Mouse (Mus musculus) forebrain, embryonic 15.5 days (tissue): ENCODE data around the gene Cyp2s1. TPM values are rescaled to one million over a fixed set of nuclear protein-coding genes. Genes with fewer than 3 reads are reported as not detected.

ENCODE experiments used
- ATAC-seq: fragments of 200-750 bp; cut with Nextera tagmentation; replicated peaks from 2 replicates; pipeline ENCODE4 v1.8.0; 2017; ENCODE audit warnings: mild to moderate bottlenecking, moderate TSS enrichment, moderate library complexity
- H3K27ac ChIP-seq: fragments of 300-500 bp; sonication (generic); replicated peaks from 2 replicates; pipeline ENCODE4 v1.5.1; 2015; ENCODE audit warnings: mild to moderate bottlenecking, inconsistent platforms
- H3K27me3 ChIP-seq: fragments of 300-500 bp; sonication (generic); 2 replicates; pipeline ENCODE4 v1.6.1; 2015; ENCODE audit warnings: inconsistent platforms
- H3K36me3 ChIP-seq: fragments of 300-500 bp; sonication (generic); 2 replicates; pipeline ENCODE4 v1.6.1; 2015; ENCODE audit warnings: mild to moderate bottlenecking, inconsistent platforms
- H3K4me1 ChIP-seq: fragments of 300-500 bp; sonication (generic); 2 replicates; pipeline ENCODE4 v1.6.1; 2015; ENCODE audit warnings: inconsistent platforms
- H3K4me2 ChIP-seq: fragments of 300-500 bp; sonication (generic); replicated peaks from 2 replicates; pipeline ENCODE4 v1.6.1; 2015; ENCODE audit warnings: mild to moderate bottlenecking, inconsistent platforms
- H3K4me3 ChIP-seq: fragments of 300-500 bp; sonication (generic); 2 replicates; pipeline ENCODE4 v1.5.1; 2015; ENCODE audit warnings: mild to moderate bottlenecking, inconsistent platforms
- H3K9ac ChIP-seq: fragments of 300-500 bp; sonication (generic); replicated peaks from 2 replicates; pipeline ENCODE4 v1.6.1; 2015; ENCODE audit warnings: mild to moderate bottlenecking, inconsistent platforms
- H3K9me3 ChIP-seq: fragments of 300-500 bp; sonication (generic); 2 replicates; pipeline ENCODE4 v1.6.1; 2016; ENCODE audit warnings: inconsistent platforms
- WGBS: fragments of 180-500 bp; shearing (Covaris S2); methylation state at CpG from one replicate; pipeline ENCODE4 v1.1.7; 2015; ENCODE audit warnings: mixed read lengths; 5-methylcytosine and 5-hydroxymethylcytosine counted together
- polyA plus RNA-seq: library from polyadenylated mRNA; unstranded; fragments of >200 nt; fragmentation: Nextera tagmentation; extraction: Ambion mirVana; gene quantifications from 2 replicates; pipeline ENCODE4 v1.2.1, GENCODE M21; 2015

Gene Cyp2s1
- polyA plus RNA-seq, 1 experiment from 2014 or later: 1.1 TPM

DNA sequence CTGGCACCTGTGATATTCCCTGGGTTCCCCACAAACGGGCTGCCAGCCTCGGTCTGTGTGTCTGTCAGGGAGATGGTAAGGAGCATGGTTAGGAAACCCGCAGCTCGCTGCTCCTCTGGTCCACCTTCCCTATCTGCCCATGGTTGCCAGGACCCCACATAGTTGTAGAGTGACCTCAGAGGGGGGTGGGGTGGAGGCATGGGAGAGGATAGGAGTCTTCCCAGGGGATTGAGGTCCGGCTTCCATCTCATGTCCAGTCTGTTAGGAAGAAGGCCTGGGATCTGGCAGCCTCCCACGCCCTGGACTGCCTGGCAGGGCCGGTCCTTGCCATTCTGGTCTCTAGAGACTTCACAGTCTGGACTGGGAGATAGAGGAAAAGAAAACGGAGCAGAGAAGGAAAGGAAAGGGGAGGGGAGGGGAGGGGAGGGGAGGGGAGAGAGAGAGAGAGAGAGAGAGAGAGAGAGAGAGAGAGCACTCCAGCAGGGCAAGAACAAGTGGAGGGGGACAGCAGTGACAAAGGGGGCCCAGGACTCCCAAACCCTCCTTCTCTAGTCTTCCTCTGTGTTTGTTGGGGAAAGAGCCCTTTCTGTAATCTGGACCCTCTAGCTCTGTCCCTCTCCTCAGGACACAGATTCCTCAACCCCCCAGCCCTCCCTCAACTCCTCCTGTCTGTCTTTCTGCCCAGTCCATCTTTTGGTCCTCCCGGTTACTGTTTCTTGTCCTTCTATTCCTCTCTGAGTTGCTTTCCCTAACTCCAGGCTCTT, 29.1 kb downstream of the Cyp2s1 start:
- peak overlapping the region; percentile 36; the same call in 1 of the 2 replicates for H3K27ac ChIP-seq
- no peaks in the 10 kb centered on the region for H3K9me3 ChIP-seq
- peak overlapping the region; percentile 48 for H3K9ac ChIP-seq
- H3K4me2 ChIP-seq: peak overlapping the region; percentile 81
- peak; percentile 28; the same call in 1 of the 2 replicates for ATAC-seq
- peaks cover 15% of the 10 kb centered on the region for H3K4me1 ChIP-seq
- 15% methylated on average over 9 of the region's 9 CpGs for WGBS
- no peaks in the 10 kb centered on the region for H3K27me3 ChIP-seq
- no peaks in the 10 kb centered on the region for H3K36me3 ChIP-seq
- H3K4me3 ChIP-seq: peak overlapping the region; percentile 45

DNA sequence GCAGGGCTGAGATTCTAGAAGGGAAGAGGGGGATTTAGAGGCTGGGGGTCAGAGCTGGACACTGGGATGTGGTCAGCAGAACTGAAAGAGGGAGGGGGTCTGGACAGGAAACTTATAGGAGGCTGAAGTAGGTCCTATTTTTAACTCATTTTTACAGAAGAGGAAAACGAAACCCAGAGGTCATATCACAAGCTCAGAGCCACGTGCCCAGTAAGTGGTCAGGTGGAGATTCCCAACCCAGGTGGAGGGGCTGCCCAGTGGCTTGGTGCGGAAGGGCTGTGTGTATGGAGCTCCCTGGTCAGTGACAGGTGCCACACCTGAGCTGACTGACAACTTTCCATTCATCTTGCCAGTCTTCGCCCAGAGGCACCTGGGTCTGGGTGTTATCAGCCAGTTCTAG, 29.7 kb downstream of the Cyp2s1 start:
- no peaks in the 10 kb centered on the region for H3K36me3 ChIP-seq
- H3K27ac ChIP-seq: no peak overlapping the region
- H3K4me2 ChIP-seq: no peak overlapping the region
- no peak overlapping the region for H3K9ac ChIP-seq
- peaks cover 20% of the 10 kb centered on the region for H3K4me1 ChIP-seq
- H3K9me3 ChIP-seq: no peaks in the 10 kb centered on the region
- no peaks in the 10 kb centered on the region for H3K27me3 ChIP-seq
- H3K4me3 ChIP-seq: no peak overlapping the region
- WGBS: 74% methylated on average over 4 of the region's 4 CpGs
- no peak for ATAC-seq

DNA sequence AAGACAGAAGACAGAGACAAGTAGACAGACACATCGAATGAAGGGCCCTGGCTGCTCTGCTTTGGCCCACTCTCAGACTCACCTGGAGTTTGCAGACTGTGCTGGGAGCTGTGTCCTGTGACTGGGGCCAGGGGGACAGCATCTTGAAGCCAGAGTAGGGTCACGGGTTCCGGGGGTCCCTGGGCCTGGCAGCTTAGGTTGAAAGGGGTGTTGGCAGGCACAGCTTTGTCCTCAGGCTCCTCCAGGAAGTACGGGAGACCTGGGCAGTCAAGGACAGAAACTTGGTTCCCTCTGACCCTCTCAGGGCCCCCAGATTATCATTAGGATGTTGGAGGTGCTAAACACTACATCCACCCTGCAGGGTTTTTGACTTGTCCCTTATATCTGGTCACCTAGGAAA, 31.0 kb downstream of the Cyp2s1 start:
- H3K9ac ChIP-seq: no peak overlapping the region
- ATAC-seq: no peak
- no peak overlapping the region for H3K4me2 ChIP-seq
- H3K4me1 ChIP-seq: peaks cover 28% of the 10 kb centered on the region
- H3K9me3 ChIP-seq: no peaks in the 10 kb centered on the region
- H3K27ac ChIP-seq: no peak overlapping the region
- H3K36me3 ChIP-seq: no peaks in the 10 kb centered on the region
- no peaks in the 10 kb centered on the region for H3K27me3 ChIP-seq
- WGBS: 71% methylated on average over 4 of the region's 4 CpGs
- H3K4me3 ChIP-seq: no peak overlapping the region

DNA sequence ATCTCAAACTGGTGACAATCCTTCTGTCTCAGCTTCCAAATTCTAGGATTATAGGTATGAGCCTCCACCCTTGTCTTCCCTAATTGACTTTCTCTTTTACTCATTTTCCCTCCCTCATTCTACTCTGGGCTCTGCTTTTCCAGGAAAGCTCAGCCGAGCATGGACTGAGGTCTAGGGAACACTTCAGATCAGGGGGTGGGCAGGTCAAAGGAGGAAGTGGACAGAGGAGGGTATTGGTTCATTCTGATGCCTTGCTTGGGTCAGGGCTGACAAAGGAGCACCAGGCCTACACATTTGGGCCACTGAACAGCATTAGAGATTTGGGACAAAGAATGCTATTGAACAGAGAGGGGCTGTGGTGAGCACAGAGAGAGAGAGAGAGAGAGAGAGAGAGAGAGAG, 31.9 kb downstream of the Cyp2s1 start:
- no peak for ATAC-seq
- Histone ChIP-seq H3K4me3 (no peak overlapping the region), H3K27ac (no peak overlapping the region), H3K36me3 (no peaks in the 10 kb centered on the region), H3K4me2 (no peak overlapping the region), H3K9ac (no peak overlapping the region), H3K4me1 (peaks cover 32% of the 10 kb centered on the region), H3K27me3 (no peaks in the 10 kb centered on the region), H3K9me3 (no peaks in the 10 kb centered on the region)
- WGBS: 44% methylated on average over 1 of the region's 1 CpGs

DNA sequence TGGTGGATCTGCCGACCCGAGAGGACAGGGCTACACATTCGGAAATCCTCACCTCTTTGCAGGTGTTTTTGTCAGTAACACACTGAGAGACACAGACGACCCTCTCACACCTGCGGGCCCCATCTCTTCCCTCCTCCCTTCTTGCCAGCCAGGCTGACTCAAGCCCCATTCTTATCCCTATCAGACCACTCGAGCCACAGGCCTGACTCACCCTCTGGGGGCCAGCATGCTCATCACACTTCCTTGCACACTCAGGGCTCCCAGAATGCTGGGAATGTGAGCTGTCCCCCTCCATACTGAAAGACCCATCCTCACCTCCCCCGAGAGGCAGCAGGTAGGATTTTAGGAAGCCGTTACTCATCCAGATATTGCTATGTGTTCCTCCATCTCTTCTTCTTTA, 33.0 kb downstream of the Cyp2s1 start:
- no peak overlapping the region for H3K4me2 ChIP-seq
- no peak for ATAC-seq
- WGBS: 77% methylated on average over 8 of the region's 8 CpGs
- no peak overlapping the region for H3K9ac ChIP-seq
- H3K36me3 ChIP-seq: no peaks in the 10 kb centered on the region
- peaks cover 31% of the 10 kb centered on the region for H3K4me1 ChIP-seq
- no peak overlapping the region for H3K27ac ChIP-seq
- H3K27me3 ChIP-seq: no peaks in the 10 kb centered on the region
- no peaks in the 10 kb centered on the region for H3K9me3 ChIP-seq
- H3K4me3 ChIP-seq: no peak overlapping the region

DNA sequence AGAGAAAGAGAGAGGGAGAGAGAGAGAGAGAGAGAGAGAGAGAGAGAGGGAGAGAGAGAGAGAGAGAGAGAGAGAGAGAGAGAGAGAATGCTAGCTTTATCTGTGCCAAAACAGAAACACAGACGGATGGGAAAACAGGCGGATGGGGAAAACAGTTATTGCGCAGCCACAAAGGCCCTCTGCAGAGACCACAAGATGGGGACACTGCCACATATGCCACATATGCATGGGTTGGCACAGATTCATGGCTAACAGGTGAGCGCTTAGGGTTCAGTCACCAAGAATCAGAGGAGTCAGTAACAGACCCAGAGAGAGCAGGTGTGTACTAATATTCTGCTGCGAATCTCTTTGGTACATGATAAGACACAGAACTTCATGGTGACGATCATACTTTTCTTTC, 34.0 kb downstream of the Cyp2s1 start:
- H3K4me3 ChIP-seq: no peak overlapping the region
- no peak overlapping the region for H3K9ac ChIP-seq
- H3K9me3 ChIP-seq: no peaks in the 10 kb centered on the region
- H3K27me3 ChIP-seq: no peaks in the 10 kb centered on the region
- WGBS: 60% methylated on average over 6 of the region's 6 CpGs
- H3K4me2 ChIP-seq: no peak overlapping the region
- H3K36me3 ChIP-seq: no peaks in the 10 kb centered on the region
- peak overlapping the region; percentile 46 for H3K27ac ChIP-seq
- peaks cover 21% of the 10 kb centered on the region for H3K4me1 ChIP-seq
- no peak for ATAC-seq

DNA sequence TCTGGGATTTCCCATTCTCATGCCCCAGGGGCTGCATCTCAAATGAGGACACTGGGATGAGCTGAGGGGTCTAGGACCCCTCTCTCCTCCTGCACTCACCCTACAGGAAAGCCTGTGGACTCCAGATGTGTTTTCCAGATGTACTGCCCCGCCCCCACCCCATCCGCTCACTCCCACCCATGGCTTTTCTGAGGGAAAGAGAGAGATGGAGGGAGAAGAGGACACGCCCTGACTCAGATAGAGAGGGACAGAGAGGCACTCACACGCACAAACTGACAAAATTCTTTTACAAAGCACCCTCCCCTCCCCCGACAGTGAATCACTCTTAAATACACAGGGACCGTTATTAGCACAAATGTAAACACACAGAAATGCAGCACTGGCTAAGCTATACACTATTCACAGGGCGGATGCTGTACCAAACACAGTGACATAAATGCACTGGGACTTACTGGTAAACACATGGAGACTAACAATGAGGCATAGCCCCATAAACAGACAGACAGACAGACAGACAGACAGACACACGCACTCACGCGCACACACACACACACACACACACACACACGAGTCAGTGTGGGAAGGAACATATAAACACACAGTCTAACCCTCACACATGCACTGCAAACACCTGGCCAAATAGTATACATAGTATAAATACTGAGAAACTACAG, 34.6 kb downstream of the Cyp2s1 start:
- Histone ChIP-seq H3K36me3 (no peaks in the 10 kb centered on the region), H3K9me3 (no peaks in the 10 kb centered on the region), H3K27me3 (no peaks in the 10 kb centered on the region), H3K4me1 (peaks cover 17% of the 10 kb centered on the region), H3K4me3 (peak overlapping the region; percentile 31), H3K27ac (peak overlapping the region; percentile 53), H3K4me2 (peak overlapping the region; percentile 56), H3K9ac (no peak overlapping the region; the same call in 1 of the 2 replicates)
- WGBS: 56% methylated on average over 11 of the region's 11 CpGs
- ATAC-seq: peak; percentile 51; the same call in 1 of the 2 replicates

DNA sequence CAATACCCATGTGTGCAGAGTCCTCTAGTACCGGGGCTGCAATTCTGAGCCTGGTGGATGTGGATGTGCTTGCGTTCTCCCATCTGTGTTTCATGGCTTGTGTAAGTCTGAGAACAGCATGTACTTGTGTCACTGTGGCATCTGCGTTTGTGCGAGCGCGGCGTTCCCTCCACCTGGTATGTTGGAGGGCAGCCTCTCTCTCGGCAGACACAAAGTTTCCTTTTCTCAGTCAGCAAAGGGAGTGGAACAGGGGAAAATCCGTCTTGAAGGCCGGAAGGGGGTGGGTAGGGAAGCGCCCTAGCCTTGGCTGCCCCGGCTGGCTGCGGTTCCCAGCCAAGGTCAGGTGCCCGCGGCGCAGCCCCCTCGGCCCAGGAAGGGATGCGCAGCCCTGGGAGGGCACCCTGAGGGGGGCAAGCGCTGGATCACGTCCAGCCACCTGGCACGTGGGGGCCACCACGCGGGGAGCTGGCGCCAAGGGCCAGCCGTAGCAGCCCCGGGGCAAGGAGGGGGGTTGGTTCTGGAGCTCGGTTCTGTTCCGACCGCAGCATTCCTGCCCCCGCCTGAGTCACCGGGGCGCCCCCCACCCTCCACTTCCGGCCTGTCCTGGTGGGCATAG, 35.3 kb downstream of the Cyp2s1 start:
- Histone ChIP-seq H3K9me3 (no peaks in the 10 kb centered on the region), H3K9ac (no peak overlapping the region; the same call in 1 of the 2 replicates), H3K4me1 (peaks cover 17% of the 10 kb centered on the region), H3K27me3 (no peaks in the 10 kb centered on the region), H3K4me2 (peak overlapping the region; percentile 56), H3K27ac (peak overlapping the region; percentile 53), H3K36me3 (no peaks in the 10 kb centered on the region), H3K4me3 (peak overlapping the region; percentile 31)
- 15% methylated on average over 30 of the region's 33 CpGs for WGBS
- ATAC-seq: peak; percentile 72

DNA sequence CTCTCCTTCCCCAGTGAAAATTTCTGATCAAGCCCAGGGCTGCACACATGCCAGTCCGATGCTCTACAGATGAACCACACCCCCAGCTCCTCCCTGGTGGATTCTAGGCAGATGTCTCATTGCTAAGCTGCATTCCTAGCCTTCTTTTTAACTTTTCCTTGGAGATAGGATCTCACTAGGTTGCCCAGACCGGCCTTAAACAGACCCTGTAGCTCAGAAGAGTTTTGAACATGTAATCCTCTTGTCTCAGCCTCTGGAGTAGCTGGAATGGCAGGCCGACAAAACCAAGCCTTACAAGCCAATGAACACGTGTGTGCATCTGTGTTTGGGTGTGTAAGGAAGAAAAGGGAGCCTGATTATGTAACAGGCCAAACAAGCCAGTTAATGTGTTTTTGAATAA, 36.0 kb downstream of the Cyp2s1 start:
- Histone ChIP-seq H3K4me1 (peaks cover 17% of the 10 kb centered on the region), H3K27ac (peak overlapping the region; percentile 53), H3K4me3 (no peak overlapping the region), H3K36me3 (no peaks in the 10 kb centered on the region), H3K9me3 (no peaks in the 10 kb centered on the region), H3K4me2 (no peak overlapping the region), H3K27me3 (no peaks in the 10 kb centered on the region), H3K9ac (no peak overlapping the region)
- ATAC-seq: no peak
- 46% methylated on average over 4 of the region's 4 CpGs for WGBS

DNA sequence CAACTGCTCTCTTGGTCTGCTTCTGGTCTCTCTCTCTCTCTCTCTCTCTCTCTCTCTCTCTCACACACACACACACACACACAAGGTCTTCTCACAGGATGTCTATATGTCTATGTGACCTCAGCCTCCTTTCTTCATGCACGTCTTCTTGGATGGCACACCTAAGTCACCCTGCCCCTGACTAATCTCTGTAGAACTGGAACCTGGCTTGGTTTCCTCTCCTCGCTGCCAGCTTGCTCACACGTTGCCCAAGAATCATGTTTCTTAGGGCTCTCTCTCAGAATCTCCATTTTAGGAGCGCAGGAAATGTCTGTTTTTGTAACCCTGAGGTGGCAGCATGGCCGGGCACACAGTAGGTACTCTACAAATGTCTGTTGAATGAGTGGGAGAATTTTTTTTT, 36.7 kb downstream of the Cyp2s1 start:
- 86% methylated on average over 5 of the region's 5 CpGs for WGBS
- no peak overlapping the region for H3K27ac ChIP-seq
- ATAC-seq: no peak

DNA sequence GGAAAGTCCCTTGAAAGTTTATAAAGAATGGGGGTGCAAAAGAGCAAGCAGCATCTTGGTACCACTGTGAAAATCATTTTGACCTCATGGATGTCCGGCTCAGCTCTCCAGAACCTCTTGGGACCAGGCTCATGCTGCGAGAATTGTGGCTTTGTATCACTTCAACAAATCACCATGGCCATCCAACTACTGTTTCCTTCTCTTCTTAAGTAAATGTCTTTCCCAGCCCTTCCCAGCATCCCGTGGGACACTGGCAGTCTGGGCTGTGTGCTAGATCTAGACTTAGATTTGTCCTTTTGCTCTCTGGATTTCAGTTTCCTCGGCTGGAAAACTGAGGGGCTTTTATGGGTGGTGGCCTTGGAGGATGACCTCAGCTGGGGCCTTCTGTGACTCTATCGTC, 48.5 kb downstream of the Cyp2s1 start:
- Histone ChIP-seq H3K27ac (no peak overlapping the region), H3K36me3 (no peaks in the 10 kb centered on the region), H3K9me3 (no peaks in the 10 kb centered on the region), H3K4me1 (no peaks in the 10 kb centered on the region), H3K27me3 (no peaks in the 10 kb centered on the region), H3K4me3 (no peak overlapping the region), H3K9ac (no peak overlapping the region), H3K4me2 (no peak overlapping the region)
- ATAC-seq: no peak
- 90% methylated on average over 5 of the region's 5 CpGs for whole genome bisulfite sequencing

More for the DNA sequence above, 36.7 kb downstream of the Cyp2s1 start:
- no peak overlapping the region for H3K9ac ChIP-seq
- no peak overlapping the region for H3K4me2 ChIP-seq
- peaks cover 17% of the 10 kb centered on the region for H3K4me1 ChIP-seq
- H3K9me3 ChIP-seq: no peaks in the 10 kb centered on the region
- no peaks in the 10 kb centered on the region for H3K36me3 ChIP-seq
- no peaks in the 10 kb centered on the region for H3K27me3 ChIP-seq
- no peak overlapping the region for H3K4me3 ChIP-seq

DNA sequence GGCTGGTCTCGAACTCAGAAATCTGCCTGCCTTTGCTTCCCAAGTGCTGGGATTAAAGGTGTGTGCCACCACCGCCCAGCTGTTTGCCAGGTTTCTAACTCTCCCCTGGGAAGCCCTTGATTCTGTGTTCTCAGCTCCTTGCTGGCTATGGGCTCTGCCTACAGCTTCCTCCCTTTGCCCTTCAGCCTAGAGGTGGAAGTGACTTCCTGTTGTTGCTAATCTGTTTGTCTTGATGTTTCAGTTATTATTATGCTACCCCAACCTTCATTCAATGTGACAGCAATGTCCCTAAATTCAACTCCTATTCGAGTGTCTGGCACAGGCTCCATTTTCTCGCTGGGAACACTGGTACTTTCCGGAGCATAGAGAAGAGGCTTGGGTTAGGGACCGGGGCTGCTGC, 50.6 kb downstream of the Cyp2s1 start:
- no peaks in the 10 kb centered on the region for H3K27me3 ChIP-seq
- no peak overlapping the region for H3K27ac ChIP-seq
- H3K4me1 ChIP-seq: peaks cover 4% of the 10 kb centered on the region
- H3K4me2 ChIP-seq: no peak overlapping the region
- H3K9ac ChIP-seq: no peak overlapping the region
- no peak overlapping the region for H3K4me3 ChIP-seq
- 90% methylated on average over 6 of the region's 6 CpGs for WGBS
- no peaks in the 10 kb centered on the region for H3K9me3 ChIP-seq
- no peak for ATAC-seq
- H3K36me3 ChIP-seq: no peaks in the 10 kb centered on the region
